Mouse (Mus musculus) left cerebral cortex, adult 8-10 months (tissue): ENCODE results near the gene Tuba8. TPM values are rescaled to one million over a fixed set of nuclear protein-coding genes. Genes with fewer than 3 reads are reported as not detected.

Experiments used
- total RNA-seq, 4 experiments: library from RNA; stranded (reverse); gene quantifications; 2 replicates each; pipeline ENCODE4 v1.2.4; 2022

The Tuba8 gene
- total RNA-seq, 4 experiments from 2014 or later = 9.2 to 13.6 (median 10.5) TPM

Other genes with a start within 250 kb of the Tuba8 start
- 100 to 1,000 TPM; 105 to 113 (median 110) TPM for gene Mical3, start 79.7 kb upstream of the Tuba8 start, total RNA-seq
- gene Pex26, start 27.0 kb upstream of the Tuba8 start, total RNA-seq = 10 to 100 TPM; 14.2 to 17.0 (median 14.8) TPM
- gene Usp18, start 35.2 kb downstream of the Tuba8 start, total RNA-seq = 1 to 10 TPM in 2 of 4 experiments, under 1 TPM in 1, not detected in 1; 0.74 to 2.8 (median 1.1) TPM
- gene Slc6a13, start 89.5 kb downstream of the Tuba8 start, total RNA-seq = 10 to 100 TPM; 12.6 to 17.6 (median 15.8) TPM
- 1 to 10 TPM in 3 of 4 experiments, under 1 TPM in 1; 0.88 to 1.6 (median 1.4) TPM for gene Slc6a12, start 132.4 kb downstream of the Tuba8 start, total RNA-seq